Mouse (Mus musculus): ENCODE measurements around the gene Map2k2.
"Not testable (repeated sequence)": the region's sequence is repeated elsewhere in the genome, so short reads cannot be mapped to it uniquely, and the experiment has no call there.

Map2k2 gene

GRCm38 (mm10) chr10:81176466-81177271 is 71.0 kb downstream of the Map2k2 start, which contains the start of gene Eef2:
Gene Eef2, plus strand, starts transcription at chr10:81176631.
- peak; percentile 99 for DNase-seq (ENCODE audit: low spot score)

DNA sequence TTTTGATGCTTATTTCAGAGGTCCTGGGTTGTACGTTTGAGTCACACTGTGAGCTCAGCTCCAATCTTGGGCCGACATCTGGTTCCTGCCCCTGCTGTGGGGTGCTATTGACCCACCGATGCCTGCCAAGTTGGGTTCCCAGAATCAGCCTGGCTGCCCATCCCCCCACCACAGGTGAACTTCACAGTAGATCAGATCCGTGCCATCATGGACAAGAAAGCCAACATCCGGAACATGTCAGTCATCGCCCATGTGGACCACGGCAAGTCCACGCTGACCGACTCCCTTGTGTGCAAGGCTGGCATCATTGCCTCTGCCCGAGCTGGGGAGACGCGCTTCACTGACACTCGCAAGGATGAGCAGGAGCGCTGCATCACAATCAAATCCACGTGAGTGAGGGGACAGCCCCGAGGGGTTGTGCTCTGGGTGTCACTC is 71.8 kb downstream of the Map2k2 start:
- DNase-seq (ENCODE audit: low spot score): no peak

GRCm38 (mm10) chr10:81177958-81178712 is 72.4 kb downstream of the Map2k2 start:
- DNase-seq (ENCODE audit: low spot score): no peak

DNA sequence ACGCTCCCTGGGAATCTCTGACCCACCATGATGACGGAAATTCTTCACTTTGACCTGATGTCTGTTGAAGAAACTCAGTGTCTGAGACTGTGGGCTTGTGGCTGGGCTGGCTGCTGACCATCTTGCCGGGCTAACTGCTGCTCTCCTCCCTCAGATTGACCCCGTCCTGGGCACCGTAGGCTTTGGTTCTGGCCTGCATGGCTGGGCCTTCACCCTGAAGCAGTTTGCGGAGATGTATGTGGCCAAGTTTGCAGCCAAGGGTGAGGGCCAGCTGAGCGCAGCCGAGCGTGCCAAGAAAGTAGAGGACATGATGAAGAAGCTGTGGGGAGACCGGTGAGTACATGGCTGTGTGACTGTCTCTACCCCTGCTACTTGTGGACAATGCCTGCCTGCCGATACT is 73.2 kb downstream of the Map2k2 start:
- DNase-seq (ENCODE audit: low spot score): no peak

- DNase-seq (ENCODE audit: low spot score): no peak
These were observed 74.0 kb downstream of the Map2k2 start for GRCm38 (mm10) chr10:81179451-81180342.

DNA sequence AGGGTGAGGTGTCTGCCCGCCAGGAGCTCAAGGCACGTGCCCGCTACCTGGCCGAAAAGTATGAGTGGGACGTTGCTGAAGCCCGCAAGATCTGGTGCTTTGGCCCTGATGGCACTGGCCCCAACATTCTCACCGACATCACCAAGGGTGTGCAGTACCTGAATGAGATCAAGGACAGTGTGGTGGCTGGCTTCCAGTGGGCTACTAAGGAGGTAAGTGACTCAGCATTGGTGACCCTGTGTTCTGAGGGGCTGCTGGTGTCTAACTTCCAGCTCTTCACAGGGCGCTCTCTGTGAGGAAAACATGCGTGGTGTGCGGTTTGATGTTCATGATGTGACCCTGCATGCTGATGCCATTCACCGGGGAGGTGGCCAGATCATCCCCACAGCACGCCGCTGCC is 75.2 kb downstream of the Map2k2 start:
- DNase-seq (ENCODE audit: low spot score): no peak

DNA sequence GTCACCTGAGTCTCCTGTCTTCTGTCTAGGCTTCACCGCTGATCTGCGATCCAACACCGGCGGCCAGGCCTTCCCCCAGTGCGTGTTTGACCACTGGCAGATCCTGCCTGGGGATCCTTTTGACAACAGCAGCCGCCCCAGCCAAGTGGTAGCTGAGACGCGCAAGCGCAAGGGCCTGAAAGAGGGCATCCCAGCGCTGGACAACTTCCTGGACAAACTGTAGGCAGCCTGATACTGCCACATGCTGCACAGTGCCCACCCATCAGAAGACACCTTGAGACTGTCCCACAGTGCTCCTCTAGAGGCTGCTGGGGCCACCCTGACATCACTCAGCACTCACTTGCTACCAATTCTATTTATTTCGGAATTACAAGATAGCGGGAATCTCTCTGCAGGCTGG is 76.1 kb downstream of the Map2k2 start:
- DNase-seq (ENCODE audit: low spot score): not testable (repeated sequence)

- DNase-seq (ENCODE audit: low spot score): peak; percentile 92
These were observed 76.9 kb downstream of the Map2k2 start, which contains the start of gene Dapk3 for GRCm38 (mm10) chr10:81182336-81183333. Gene Dapk3, plus strand, starts transcription at chr10:81183005.

All from ovary, postnatal 14 days (tissue).